9 mouse cellular contexts compared by ENCODE assay signal in genomic region chr17:84081751-84082352, GRCm38 (mm10).
DNase-seq lines count a peak whose midpoint lies in the region; ATAC-seq and TF ChIP-seq lines count a peak whose summit lies in the region.
"Had no signal": no experiment of that assay in that cellular context is flagged by ENCODE, and none has a peak within 500 bp of the region (broad histone marks: within the 10 kb centered on the region; RNA-seq: fewer than 3 reads in every experiment).

No protein-coding gene starts in this region.

- DNase-seq in 3134 (ENCODE audit: extremely low read depth, insufficient read length, low spot score) = peak; percentile 81
- peak; percentile 74 for DNase-seq in adrenal gland, postnatal 14 days
- no peak for DNase-seq in heart, postnatal 0 days (ENCODE audit: low spot score)
- peak; percentile 65 to 66 for DNase-seq in kidney, postnatal 36 days
- peak; percentile 71 for DNase-seq in lung, postnatal 36 days
- DNase-seq in testis, postnatal 14 days (ENCODE audit: low spot score) = peak; percentile 44
- DNase-seq in thymus, postnatal 14 days = no peak
- DNase-seq: liver, embryonic 13.5 days had no signal

- no peak overlapping the region for H3K4me3 ChIP-seq in embryonic facial prominence, embryonic 15.5 days (replicated peaks)
- no peak overlapping the region for H3K4me3 ChIP-seq in heart, postnatal 0 days (ENCODE audit: low read depth, low read length)
- H3K4me3 ChIP-seq: liver, embryonic 13.5 days had no signal

- H3K36me3 ChIP-seq in embryonic facial prominence, embryonic 15.5 days = no peaks in the 10 kb centered on the region
- no peaks in the 10 kb centered on the region for H3K36me3 ChIP-seq in heart, postnatal 0 days (replicated peaks; ENCODE audit: control insufficient read depth, insufficient read depth, low read length)
- H3K36me3 ChIP-seq: liver, embryonic 13.5 days had no signal

- peak overlapping the region; percentile 90 for H3K27ac ChIP-seq in embryonic facial prominence, embryonic 15.5 days (replicated peaks)
- H3K27ac ChIP-seq in heart, postnatal 0 days (ENCODE audit: low read depth) = peak overlapping the region; percentile 12
- H3K27ac ChIP-seq: liver, embryonic 13.5 days had no signal

- TF ChIP-seq EP300 in heart, postnatal 0 days (IDR thresholded peaks at IDR 0.05; ENCODE audit: low read depth) = no peak

- no peak for TF ChIP-seq CTCF in heart, postnatal 0 days (IDR thresholded peaks at IDR 0.05; ENCODE audit: low read depth)

- peaks cover 52% of the 10 kb centered on the region for H3K4me1 ChIP-seq in embryonic facial prominence, embryonic 15.5 days
- H3K4me1 ChIP-seq in heart, postnatal 0 days (ENCODE audit: control insufficient read depth, insufficient read depth) = peaks cover 34% of the 10 kb centered on the region

- H3K9me3 ChIP-seq in embryonic facial prominence, embryonic 15.5 days (replicated peaks) = no peaks in the 10 kb centered on the region
- no peaks in the 10 kb centered on the region for H3K9me3 ChIP-seq in heart, postnatal 0 days (replicated peaks; ENCODE audit: control insufficient read depth, low read length)
- H3K9me3 ChIP-seq: liver, embryonic 13.5 days had no signal

- no peak overlapping the region for H3K9ac ChIP-seq in embryonic facial prominence, embryonic 15.5 days
- H3K9ac ChIP-seq in heart, postnatal 0 days (replicated peaks; ENCODE audit: low read depth, low read length) = no peak overlapping the region
- H3K9ac ChIP-seq: liver, embryonic 13.5 days had no signal

- 27% methylated on average over 8 of the region's 8 CpGs for WGBS in embryonic facial prominence, embryonic 15.5 days
- WGBS in heart, postnatal 0 days = 47% methylated on average over 8 of the region's 8 CpGs

- no peaks in the 10 kb centered on the region for H3K27me3 ChIP-seq in embryonic facial prominence, embryonic 15.5 days
- no peaks in the 10 kb centered on the region for H3K27me3 ChIP-seq in heart, postnatal 0 days (ENCODE audit: control insufficient read depth, insufficient read depth, low read length)
- H3K27me3 ChIP-seq: liver, embryonic 13.5 days had no signal

- ATAC-seq in embryonic facial prominence, embryonic 15.5 days (ENCODE audit: insufficient number of reproducible peaks, low FRiP score, low TSS enrichment, low read depth) = peak; percentile 29; the same call in 1 of the 2 replicates
- peak; percentile 26; the same call in 1 of the 2 replicates for ATAC-seq in heart, postnatal 0 days (ENCODE audit: insufficient read depth, low read depth)

- H3K4me2 ChIP-seq in embryonic facial prominence, embryonic 15.5 days (replicated peaks) = no peak overlapping the region
- H3K4me2 ChIP-seq in heart, postnatal 0 days (ENCODE audit: low read depth, low read length) = no peak overlapping the region
- H3K4me2 ChIP-seq: liver, embryonic 13.5 days had no signal

Comparison
In these comparisons a context has a peak if more than half of its experiments do, and no peak if none do; other contexts are left out.
1. DNase-seq: peak in 3134 (single experiment), adrenal gland, postnatal 14 days (single experiment), kidney, postnatal 36 days (2 of 2), lung, postnatal 36 days (single experiment) and testis, postnatal 14 days (single experiment); none in heart, postnatal 0 days (single experiment) and thymus, postnatal 14 days (single experiment).